Mouse (Mus musculus) retina, postnatal 7 days (tissue): ENCODE measurements around the gene Astn1.

Experiments
- DNase-seq: peaks from one replicate; pipeline ENCODE4 v3.0.0-alpha.2; 2012; ENCODE audit warnings: low read depth, low spot score

The Astn1 gene

DNA sequence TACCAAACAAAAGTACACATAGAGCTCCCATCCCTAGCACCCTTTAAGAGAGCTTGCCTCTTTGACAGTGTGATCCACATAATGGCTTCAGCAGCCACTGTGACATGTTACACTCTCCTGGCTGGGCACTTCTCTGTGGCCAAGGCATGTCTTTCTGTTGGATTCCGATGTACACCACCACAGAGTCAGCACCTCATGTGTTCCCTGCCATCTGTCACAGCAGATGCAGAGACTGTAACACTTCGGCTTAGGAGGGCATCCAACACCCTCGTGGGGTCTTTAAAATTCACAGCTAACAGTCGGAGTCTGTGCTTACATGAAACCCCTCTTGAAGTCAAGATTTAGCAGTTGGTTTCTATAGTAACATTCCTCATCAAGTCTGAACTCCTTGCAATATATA lies 154.5 kb downstream of the Astn1 start:
- no peak for DNase-seq

DNA sequence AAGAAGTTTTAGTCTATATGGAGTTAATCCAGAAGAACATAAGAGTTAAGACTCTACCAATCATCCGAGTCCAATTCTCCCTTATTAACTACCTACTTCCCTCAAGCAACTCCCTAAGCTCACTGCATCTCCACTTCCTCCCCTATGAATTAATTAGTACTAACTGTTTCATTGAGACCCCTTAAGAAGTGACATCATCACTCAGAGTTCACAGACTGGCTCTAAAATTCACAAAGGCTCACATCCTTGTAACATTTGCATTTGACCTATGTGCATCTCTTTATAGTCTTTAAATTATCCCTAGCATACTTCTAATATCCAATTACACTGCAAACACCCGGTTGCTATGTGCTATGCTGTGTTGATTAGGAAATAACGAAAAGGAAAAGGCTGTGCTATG lies 174.1 kb downstream of the Astn1 start:
- no peak for DNase-seq

DNA sequence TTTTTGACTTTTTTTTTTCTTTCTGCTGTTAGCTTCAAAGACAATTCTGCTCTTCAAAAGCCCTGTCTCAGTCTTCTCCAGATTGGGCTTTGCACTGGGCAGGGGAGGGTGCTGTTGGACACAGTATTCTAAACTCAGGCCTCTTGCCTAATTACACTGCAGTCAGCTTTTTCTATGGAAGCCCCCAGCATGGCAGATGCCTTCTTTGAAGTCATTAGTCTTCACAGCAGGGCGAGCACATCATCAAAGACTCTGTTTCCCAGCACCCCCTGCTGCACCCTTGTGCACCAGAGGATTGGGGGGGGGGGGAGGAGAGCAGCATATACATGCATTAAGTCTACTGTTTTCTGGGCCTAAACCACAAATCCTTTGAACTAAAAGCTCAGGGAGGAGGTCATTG lies 174.8 kb downstream of the Astn1 start:
- no peak for DNase-seq

DNA sequence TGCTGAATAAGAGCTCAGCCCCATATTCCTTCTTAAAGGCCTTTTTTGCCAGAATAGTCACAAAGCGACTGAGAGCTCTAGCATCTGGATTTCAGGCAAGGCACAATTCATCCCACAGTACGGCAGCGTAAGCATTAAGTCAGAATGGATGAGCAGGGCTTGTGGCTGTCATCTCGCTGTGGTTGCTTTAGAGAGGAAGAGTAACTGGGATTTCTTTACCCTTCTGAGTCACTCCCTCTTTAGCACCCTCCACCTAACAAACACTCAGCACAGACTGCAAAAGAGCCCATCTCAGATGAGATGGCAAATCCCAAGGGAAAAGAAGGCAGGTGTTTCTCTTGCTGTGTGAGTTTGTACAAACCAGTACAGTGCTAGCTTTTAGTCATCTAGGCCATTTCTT lies 183.0 kb downstream of the Astn1 start:
- no peak for DNase-seq

DNA sequence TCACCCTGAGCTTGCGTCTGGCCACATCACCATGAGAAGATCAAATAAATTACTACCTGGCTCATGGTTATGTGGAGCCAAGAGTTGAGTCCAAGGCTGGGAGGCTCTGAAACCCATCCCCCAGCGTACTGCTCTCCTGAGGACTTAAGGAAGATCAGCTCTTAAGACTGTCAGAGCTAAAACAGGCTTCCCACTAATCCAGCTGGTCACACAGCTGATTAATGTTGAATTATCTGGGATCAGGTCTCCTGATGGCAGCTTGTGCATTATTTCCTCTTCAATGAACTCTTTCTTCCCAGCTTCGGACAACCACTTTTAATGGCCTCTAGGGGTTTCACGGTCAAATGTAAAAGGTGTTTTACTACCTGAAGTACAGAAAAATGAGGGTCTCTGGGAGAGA lies 184.4 kb downstream of the Astn1 start:
- DNase-seq = peak; percentile 65

DNA sequence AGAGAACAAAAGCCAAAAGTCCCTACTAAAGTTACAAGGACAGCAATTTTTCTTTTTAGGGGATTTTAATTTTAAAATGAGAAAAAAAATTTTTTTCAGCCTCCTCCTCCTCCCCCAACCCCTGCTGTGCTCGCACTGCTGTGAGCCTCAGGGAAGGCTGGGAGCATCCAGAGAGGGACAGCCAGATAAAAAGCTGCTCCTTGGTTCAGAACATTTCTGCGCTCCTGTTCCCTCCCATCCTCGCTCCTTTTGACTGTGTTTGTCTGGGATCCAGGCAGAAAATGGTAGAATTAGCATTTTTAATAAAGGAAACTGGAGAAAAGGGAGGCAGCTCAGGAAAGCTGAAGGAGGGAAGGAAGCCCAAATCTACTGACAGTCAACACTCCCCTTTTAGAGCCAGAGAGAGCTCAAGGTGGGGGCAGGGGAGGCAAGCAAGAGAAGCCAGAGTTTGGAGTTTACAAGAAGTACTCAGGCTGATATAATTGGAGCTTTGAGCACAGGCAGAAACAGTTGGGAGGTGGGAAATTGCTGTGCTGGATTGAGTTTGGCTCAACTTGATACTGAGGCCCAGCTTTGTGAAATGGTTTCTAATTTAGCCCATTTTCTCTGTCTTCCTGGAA lies 185.6 kb downstream of the Astn1 start:
- DNase-seq = no peak

DNA sequence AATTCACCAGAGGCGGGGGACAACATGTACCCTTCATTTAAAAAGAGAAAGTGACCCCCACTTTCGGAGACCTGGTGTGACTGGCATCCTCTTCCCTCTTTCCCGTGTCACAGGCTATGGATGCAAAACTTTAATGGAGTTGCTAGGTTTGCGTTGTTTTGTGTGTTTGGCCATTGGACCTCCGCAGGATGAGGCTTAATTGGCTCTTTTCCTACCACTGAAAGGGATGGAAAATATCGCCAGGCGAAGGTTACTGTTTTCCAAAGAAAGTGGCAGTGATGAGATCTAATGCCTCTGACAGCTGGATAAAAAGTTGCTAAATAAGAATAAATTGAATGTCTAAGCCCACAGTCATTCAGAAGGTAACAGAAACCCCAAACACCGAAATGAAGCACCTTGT lies 186.2 kb downstream of the Astn1 start:
- no peak for DNase-seq

DNA sequence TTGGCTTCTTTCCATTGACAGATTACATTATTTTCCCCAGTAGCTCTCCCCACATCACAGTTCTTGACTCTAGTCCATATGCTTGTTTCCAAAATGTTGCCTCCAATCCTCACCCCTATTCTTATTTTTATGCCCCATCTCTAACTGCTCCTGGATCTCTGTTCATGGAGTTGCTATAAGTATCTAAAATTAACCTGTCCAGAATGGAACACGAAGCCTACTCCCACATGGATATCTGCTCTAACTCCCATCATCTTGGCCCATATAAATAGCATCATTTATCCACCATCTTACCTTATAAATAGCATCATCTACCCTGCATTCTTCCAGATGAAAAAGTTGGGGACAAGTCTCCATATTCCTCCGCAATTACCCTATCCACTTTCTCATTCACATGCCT lies 187.5 kb downstream of the Astn1 start:
- DNase-seq = no peak

DNA sequence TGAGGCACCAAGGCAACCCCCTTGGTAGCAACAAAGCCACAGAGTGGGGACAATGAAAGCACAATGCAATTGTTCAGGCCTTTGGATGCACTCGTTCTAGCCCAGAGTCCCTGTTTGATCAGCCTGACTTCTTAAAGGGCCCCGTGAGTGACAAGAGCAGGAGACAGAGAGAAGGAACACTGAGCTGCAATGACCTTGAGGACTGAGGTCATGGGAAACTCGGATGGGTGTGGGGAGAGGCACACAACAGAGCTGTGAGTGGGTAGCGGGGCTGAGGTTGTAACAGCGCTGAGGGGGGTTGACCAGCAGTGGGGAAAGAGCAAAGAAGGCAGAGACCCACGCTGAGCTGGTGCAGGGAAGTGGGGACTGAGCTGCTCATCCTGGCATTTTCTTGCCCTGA lies 189.9 kb downstream of the Astn1 start:
- no peak for DNase-seq

DNA sequence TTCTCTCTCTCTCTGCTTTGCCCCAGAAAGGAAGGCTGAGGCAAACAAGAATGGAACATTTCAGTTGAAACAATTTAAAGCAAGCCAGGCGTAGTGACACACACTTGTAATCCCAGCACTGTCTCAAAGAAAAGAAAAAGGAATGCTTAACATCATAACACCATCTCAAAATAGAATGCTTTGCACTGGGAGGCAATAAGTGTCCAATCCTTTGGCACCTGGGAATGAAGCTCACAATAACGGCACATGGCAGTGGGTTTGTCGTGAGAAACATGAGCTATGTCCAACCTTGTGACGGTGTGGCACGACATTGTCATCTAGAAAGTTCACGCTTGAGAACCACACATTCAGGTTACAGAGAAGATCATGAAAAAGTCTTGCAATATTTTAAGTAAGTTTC lies 191.3 kb downstream of the Astn1 start:
- DNase-seq = no peak

DNA sequence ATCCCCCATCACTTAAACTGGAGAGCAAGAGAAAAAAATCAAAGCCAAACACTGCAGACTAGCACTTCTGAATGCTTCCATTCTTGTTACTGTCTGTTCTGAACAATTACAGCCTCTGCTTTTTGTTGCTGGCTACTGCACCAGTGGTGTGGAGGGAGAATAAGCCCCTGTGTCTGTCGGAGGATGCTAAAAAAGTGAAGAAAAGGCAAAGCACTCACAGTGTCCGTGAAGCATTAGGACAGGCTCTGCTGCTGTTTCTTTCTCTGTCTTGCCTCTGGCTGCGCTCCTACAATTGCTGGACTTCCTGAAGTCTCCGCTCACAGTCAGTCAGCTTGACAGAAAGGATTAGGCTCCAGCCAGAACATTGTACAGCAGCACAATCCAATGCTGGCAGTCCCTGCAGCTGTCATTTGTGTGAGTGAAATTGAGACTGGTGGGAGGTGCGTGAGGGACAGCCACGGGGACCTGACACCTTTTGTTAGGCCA lies 192.0 kb downstream of the Astn1 start:
- DNase-seq = no peak

DNA sequence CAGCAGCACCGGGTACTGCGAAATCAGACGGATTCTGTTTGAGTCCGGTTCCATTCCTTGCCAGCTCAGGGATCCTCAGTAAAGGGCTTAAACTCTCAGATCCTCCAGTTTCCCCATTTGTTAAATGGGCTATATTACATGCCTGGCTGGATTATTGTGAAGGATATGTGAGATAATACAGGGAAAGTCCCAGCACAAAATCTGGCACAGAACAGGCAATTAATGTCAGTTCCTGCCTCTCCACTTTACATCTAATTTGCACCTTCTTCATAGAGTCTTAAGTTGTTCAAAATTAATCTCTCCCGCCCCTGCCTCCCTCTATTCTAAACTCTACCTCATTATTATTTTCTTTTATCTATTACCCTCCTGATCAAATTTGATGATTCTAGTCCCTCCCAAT lies 211.1 kb downstream of the Astn1 start:
- no peak for DNase-seq

DNA sequence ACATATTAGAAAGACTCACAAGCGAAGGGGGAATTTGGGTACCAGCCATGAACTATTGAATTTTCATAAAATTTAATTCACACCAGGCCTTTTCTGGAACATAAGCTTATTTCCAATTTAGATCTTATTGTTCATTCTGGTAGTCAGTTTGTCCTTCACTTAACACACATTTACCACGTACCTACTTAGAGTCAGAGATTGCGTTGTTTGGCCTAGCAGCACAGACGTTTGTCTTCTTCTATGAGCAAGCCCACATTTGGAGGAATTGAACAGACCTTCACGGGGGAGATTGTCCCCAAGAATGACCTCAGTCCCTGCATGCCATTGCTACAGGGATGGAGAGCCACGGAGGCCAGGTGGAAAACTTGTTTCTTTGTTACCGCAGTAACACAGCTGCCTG lies 211.5 kb downstream of the Astn1 start:
- no peak for DNase-seq

DNA sequence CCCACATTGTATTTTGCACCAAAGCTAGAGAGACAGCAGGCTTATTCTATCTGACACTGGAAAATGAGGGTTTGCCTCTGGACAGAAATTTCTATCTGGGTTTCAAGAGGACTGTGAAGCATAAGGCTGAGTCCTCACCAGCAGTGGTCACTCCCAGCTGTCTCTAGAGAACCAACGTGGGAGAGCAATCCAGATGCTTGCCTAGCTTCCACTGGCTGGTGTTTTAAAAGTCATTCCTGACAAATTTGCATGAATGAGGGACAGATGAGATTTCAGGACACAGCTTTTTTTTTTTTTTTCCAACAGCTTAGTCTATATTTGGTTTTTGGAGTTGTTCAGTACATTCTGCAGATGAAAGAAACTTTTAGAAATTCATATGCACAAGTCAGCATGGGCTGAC lies 213.9 kb downstream of the Astn1 start:
- no peak for DNase-seq

DNA sequence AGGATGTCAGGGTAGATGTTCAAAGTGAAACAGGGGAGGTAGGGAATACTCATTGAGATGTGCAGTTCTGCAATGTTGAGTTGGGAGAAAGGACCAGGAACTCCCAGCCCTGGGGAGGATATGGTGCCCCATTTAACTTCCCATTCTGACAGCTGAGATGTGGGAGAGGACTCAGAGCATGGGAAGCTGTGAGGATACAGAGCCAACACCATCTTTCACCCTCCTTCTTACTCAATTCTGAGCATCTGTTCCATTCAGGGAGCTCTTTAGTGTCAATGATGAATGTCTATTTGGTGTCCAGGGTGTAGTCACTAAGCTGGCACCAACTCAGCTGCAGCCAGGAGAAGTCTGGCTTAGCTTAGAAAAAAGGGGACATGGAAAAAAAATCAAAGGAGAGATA lies 219.7 kb downstream of the Astn1 start:
- DNase-seq = no peak

DNA sequence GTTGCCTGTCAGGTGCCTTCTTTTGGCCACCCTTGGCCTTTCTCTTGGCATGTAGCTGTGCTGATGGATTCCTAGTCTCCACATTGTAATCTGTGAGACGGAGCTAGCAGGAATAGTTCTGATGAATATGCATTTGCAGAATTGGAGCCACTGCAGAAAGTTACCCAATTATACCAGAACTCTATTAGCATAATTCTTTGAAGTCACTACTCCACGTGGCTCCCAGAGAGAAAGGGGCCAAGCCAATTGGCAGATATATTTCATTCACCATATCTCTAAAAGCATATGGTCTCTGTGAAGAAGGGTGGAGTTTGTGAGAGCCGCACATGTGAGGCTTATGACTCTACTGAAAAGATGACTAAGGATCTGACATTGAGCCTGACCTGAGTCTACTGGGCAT lies 226.8 kb downstream of the Astn1 start:
- DNase-seq = no peak

DNA sequence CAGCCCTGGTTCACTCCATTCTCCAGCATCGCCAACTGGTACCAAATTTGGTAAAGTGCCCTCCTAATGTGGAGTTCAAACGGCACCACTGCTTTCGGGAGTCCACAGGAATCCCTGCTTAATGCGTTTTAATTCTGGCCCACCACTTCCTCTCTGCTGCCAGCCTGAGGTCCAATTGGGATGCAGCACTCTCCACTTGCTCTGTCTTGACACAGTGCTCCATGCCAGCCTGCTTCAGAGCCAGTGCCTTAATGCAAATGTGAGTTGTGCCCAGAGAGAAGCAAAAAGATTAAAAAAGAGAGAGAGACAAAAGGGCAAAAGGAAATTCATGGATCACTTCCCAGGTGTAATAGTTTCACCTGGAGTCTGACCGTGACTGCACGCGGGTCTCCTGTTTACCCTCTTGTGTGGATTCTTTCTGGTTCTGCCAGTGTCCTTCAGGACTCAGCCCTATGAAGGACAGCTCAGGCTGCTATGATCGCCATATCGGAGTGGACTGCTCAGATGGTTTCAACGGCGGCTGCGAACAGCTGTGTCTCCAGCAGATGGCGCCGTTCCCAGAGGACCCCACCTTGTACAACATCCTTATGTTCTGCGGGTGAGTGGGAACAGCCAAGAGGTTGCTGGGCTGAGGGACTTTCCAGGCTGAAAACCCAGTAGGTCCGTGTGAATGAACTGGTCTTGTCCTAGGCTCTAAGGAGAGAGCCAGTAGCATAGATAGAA lies 234.8 kb downstream of the Astn1 start:
- DNase-seq = peak; percentile 3

DNA sequence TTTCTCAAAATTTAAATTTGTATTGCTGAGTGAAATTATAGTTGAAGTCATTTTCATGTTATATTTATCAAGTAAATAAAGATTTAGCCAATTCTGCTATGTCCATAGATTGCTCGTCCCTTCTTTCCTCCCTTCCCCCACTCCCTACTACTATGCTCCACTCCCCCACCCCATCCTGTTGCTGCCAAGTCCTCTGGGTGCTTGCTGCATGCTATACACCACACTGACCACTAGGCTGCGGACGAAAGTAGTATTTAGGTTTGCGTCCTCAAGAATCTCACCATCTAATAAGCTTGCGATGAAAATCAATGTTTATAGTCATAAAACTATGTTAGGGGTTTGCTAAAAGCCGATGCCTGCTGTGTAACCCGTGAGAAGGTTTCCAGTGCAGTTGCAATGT lies 235.9 kb downstream of the Astn1 start:
- DNase-seq = no peak

DNA sequence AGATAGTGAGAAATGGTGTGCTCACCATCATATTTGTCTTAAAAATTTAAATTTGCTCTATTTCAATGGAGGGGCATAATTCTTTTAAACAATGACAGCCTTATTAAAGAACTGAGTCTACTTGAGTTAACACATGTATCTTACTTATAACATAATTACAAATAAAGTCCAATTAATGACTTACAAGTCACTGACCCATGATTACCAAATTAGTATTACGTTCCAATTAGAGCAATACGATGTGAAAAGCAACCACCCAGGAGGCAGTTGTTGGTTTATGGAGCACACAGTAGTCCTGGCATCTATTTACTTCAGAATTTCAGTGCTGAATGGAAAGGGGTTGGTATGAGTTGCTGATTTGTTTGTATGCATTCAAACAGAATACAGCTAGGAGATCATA lies 237.4 kb downstream of the Astn1 start:
- no peak for DNase-seq

DNA sequence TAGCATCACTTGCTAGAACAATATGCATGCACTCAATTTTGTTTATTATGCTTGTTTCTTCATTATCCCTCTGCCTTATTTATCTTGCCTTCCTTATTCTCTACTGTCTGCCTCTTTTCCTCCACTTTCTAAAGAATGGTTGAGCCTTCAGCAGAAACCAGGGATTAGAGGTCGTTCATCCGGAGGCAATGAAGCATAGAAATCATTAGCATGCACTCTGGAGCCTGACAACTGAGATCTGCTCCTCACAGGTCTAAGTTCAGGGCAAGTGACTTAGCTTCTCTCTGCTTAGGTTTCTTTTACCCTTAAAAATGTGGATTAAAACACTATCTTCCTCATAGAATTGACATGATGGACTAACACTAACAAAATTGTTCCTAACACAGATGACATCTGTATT lies 241.0 kb downstream of the Astn1 start:
- no peak for DNase-seq

DNA sequence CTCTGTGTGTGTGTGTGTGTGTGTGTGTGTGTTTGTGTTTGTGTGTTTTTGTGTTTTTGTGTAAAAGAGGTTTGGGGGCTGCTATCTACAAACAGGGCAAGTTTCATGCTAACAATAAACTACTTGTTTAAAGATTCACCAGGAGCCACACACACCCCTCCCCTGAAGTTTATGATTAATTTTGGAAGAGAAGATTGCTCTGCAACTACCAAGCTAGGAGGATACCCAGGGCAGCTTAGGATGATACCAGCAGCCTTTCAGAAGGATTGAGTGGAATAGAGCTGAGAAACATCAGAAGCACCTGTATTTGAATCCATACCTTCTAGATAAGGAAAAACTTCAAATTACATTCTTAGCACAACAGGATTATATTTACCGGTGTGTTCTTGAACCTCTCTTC lies 242.1 kb downstream of the Astn1 start:
- no peak for DNase-seq

DNA sequence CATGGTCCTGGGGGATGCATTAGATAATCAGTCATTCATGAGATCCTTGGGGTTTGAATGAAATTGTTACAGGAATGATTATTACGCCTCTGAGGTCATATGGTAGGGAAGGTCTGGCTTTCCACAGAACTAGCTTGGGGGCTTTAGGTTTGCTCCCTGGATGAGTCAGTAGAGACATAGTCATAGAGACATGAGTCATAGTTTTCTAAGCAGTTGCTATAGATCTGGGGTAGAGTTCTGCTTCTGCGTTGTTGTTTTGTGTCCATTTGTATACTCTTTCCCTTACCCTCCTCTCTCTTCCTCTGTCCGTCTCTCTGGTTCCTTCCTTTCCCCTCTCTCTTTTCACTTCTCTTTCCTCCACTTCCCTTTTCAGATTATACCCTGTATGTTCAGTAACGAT lies 243.5 kb downstream of the Astn1 start:
- DNase-seq = no peak

DNA sequence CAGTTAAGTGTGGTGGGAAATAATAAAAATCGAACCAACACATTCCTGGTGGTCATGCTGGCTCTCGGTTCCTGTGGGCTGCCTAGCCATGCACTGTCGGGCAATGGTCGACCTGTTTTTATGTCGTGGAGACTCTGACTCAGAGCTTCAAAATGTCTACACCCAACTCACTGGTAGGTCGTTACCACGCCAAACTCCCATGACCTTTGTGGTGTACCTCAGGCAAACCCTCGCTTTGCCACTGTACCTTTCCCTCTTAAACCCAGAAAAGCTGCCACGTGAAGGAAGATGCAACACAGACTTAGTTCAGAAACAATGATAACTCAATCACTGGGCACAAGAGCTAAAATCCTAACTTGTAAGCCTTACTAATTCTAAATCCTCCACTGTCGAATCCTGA lies 244.3 kb downstream of the Astn1 start:
- no peak for DNase-seq

DNA sequence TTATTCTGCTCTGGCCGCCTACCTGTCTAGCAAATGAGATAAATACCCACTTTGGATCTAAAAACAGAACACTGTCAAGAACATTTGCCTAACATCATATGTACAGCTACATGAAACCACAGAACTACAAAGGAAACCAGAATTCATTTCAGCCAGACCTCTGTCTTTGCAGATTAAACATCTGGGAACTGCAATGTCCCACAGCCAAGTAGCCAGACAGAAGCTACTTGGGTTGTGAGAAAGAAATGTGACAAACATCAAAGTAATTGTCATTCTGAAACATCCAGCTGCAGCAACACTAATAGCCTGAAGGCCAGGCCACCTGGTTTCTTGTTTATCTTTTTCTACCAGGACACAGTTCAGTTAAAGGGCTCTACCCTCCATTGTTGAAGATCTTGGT lies 245.1 kb downstream of the Astn1 start:
- DNase-seq = no peak
